Mouse (Mus musculus): Measurements from ENCODE around the gene Inpp5b.
"Not testable (repeated sequence)": the region's sequence is repeated elsewhere in the genome, so short reads cannot be mapped to it uniquely, and the experiment has no call there.

Gene Inpp5b

DNA sequence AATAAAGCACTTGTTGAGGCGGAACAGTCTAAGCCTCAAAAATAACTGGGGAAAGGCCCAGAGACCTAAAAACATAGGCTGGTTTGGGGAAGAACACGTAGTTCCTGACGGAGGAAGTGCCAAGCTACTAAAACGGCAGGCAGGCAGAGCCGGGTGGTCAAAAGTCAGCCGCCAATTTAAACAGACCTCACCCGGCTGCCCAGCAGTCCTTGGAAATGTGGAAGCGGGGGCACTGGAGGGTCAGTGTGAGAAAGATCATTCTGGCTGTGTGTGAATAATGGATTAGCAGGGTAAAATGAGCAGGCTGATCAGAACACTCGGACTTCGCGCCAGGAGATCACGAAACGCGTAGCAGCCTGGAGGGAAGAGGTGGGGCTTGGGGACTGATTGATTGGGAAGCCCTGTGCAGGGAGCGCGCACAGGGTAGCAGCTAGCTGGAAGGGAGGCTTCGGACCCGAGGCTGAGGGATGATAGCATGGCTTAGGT is 31.6 kb upstream of the Inpp5b start:
- DNase-seq (ENCODE audit: low spot score): no peak

DNA sequence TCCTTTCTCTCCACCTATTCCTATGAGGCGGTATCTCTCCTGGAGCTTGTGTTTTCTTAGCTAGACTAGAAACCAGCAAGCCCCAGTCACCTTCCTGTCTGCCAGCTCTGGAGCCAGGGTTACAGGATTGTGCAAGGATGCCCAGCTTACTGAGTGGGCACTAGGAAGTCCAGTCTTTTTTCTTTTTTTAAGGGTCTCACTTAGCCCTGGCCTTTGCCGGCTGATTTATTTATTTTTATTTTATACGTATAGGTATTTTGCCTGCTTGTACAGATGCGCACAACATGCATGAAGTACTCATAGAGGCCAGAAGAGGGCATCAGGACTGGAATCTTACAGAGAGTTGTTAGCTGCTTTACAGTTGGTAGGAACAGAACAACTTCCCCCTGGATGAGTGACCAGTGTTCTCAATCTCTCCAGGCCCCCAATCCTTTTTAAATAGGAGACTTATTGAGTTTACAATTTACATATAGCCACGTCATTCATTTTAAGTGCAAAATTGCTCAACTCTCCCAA is 30.8 kb upstream of the Inpp5b start:
- DNase-seq (ENCODE audit: low spot score): peak; percentile 43

- DNase-seq (ENCODE audit: low spot score): no peak
Measured at GRCm38 (mm10) chr4:124712618-124713017, 29.0 kb upstream of the Inpp5b start.

DNA sequence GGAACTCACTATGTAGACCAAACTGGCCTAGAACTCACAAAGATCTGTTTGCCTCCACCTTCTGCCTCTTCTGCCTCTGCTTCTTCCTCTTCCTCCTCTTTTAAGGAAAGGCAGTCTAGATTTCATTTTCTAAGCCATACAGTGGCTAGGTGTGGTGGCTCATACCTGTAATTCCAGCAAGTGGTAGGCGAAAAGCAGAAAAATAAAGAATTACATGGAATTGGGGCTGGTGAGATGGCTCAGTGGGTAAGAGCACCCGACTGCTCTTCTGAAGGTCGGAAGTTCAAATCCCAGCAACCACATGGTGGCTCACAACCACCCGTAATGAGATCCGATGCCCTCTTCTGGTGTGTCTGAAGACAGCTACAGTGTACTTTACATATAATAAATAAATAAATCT is 27.8 kb upstream of the Inpp5b start:
- not testable (repeated sequence) for DNase-seq (ENCODE audit: low spot score)

DNA sequence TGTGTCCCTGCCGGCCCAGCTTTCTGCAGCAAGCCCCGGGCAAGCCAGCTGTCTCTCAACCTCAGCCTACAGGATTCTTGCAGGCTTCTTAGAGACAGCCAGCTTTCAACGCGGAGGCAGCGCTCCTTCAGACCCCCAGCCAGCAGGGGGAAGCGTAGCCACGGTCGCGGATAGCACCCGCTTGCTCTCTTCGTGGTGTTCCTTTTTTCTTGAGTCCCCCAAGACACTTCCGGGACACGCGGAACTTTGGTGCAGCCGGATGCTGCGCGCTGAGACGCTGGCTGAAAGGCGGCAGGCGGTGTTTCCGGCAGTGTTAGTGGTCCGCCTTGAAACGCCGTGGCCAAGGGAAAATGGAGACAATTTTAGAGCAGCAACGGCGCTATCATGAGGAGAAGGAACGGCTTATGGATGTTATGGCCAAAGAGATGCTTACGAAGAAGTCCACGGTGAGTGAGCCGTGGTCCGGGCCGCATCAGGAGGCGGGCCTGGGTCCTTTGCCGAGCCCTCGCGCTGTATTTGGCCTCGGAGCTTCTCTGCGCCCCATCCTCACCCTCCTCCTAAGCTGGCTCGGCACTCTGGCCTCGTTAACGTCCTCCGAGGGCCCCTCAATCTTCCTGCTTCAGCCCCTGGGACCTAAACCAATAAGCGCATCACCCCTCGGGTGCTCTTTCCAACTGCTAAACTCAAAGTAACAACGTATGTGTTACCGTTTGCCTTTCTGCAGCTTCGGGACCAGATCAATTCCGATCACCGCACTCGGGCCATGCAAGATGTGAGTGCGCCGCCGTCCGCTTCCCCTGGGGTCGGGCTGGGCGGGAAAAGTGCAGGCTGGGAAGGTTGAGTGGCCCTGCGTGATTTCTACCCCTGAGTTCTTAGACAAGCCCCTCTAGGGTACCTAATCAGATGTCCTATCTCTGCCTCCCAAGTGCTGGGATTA is 26.8 kb upstream of the Inpp5b start, which contains the start of gene Sf3a3:
Gene Sf3a3 (plus strand): TSS at position 232 of the 937 bp plus-strand sequence.
- DNase-seq (ENCODE audit: low spot score): peak; percentile 97

- no peak for DNase-seq (ENCODE audit: low spot score)
Measured at GRCm38 (mm10) chr4:124719101-124719500, 22.5 kb upstream of the Inpp5b start.

DNA sequence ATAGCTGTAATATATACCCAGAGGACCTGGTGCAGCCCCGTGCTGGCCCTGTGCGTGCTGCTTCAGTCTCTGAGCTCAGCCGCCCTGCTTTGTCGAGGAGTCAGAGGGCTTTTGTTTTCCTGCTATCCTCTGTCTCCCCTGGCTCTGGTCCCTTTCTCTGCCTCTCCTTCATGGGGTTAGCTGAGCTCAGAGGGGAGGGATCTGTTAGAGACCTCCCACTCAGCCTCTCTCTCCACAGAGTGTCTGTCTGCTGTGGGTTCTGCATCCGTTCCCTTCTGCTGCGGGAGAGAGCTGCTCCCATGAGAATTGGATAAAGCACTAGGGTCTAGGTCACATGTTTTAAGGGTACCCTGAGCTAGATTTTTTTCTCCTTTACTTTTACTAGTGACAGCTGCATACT is 15.5 kb upstream of the Inpp5b start:
- no peak for DNase-seq (ENCODE audit: low spot score)

DNA sequence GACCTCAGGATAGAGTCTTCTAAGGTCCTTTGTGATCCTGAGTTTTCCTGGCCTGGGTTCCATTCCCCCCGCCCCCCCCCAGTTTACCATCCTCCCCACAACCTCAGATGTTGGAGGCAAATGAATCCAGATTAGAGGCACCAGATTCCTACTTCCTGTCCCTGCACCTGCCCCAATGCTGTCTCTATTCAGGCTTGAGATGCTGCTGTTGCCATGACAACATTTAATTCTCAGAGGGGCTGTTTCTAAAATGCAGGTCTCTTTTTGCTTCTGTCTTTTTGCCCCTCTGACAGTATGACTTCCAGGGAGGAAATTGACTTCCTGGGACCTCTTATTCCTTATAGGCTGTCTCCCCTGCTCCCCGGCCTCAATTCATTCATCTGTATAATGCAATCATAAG is 4.7 kb upstream of the Inpp5b start:
- DNase-seq (ENCODE audit: low spot score): no peak

- no peak for DNase-seq (ENCODE audit: low spot score)
Measured at GRCm38 (mm10) chr4:124737486-124737885, 4.2 kb upstream of the Inpp5b start.

- DNase-seq (ENCODE audit: low spot score): no peak
Measured at GRCm38 (mm10) chr4:124738013-124738412, 3.6 kb upstream of the Inpp5b start.

- DNase-seq (ENCODE audit: low spot score): no peak
Measured at GRCm38 (mm10) chr4:124738783-124739182, 2.9 kb upstream of the Inpp5b start.

DNA sequence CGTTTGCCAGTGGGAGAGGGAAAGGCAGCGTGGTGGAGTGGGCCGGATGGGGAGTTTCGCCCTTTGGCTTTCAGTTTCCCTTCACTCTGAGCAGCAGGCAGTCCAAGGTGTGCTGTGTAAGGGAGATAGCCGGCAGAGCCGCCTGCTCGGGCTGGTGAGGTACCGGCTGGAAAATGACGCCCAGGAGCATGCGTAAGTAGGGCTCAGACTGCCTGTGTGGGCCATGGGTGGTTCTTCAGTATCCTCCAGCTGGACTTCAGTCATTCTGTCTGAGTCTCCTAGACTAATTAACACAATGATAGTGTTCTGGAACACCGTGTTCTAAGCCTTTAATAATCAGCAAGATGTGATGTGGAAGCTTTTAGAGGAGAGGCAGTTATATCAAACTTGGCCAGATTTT is 1.2 kb downstream of the Inpp5b start:
- DNase-seq (ENCODE audit: low spot score): no peak

DNA sequence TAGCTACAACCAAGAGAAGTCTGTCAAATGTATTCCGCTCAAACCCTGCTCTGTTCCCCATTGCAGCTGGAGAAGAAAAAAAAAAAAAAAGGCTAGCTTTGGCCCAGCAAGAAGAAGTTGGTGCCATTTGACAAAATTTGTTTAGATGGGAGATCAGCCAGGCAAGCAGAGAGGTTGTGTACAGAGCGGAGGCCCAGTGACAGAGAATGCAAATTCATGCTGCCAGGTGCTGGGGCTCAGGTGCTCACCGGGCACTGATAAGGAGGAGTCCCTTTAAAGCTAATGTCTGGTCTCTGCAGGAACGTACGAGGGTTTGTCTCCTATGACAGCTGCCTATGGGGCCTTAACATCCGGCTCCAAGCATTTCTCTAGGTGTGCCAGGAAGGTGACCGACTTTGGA is 4.9 kb downstream of the Inpp5b start:
- DNase-seq (ENCODE audit: low spot score): no peak

DNA sequence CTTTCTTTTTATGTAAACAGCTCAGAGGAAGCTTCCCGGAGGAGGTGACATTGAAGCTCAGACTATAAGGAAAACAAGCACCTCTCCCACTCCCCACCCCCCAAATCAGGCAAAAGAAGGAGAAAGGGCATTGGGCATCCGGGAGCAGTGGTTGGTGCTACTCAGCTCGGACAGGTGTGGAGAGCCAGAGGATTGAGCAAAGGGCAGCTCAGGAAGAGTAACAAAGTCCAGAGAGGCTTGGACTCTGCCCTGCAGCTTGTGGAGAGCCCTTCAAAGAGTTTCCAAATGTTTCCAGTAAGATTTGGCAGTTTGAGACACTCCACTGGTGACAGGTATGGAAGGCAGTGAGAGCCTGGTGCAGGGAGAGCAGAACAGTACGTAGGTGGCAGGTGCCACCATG is 6.2 kb downstream of the Inpp5b start:
- no peak for DNase-seq (ENCODE audit: low spot score)

DNA sequence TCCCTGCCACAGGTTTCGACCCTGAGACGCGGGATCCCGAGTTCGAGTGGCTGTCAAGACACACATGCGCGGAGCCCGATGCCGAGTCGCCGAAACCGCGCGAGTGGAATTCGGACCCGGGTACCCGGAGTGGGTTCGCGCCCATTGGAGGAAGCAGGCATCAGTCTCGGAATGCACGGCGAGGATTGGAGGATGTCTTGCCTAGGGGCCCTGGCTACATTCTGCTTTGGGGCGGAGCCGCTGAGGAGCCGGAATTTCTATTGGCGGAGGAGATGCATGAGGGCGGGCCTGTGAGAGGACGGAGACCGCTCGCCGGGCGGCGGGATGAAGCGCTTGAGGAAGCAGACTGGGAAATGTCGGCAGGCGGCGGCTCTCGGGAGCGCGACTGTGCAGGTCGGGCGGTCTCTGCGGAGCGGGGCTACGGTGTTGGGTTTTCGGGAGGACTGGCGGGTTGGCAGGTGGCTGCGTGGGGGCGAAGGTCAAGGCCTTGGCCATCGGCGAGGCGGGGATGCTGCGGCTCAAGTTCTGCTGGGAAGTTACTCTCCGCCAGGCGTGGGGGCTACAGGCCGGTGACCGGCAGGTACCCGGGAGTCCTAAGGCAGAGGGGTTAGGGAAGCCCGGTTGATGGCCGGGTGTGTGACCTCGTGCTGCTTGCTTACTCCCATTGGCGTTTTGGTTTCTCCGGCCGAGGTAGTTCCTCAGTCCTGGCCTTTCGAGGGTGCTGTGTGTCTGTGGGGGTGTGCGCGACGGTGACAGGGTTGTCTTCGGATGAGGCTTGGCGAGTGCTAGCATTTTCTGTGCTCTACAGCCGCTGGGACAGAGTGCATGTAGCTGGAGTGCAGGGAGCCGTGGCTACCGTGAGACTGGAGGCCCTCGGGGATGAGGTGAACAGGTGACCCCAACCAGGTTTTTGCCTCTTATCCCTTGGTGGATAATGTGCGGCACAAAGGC is 9.9 kb downstream of the Inpp5b start:
- DNase-seq (ENCODE audit: low spot score): peak; percentile 94

DNA sequence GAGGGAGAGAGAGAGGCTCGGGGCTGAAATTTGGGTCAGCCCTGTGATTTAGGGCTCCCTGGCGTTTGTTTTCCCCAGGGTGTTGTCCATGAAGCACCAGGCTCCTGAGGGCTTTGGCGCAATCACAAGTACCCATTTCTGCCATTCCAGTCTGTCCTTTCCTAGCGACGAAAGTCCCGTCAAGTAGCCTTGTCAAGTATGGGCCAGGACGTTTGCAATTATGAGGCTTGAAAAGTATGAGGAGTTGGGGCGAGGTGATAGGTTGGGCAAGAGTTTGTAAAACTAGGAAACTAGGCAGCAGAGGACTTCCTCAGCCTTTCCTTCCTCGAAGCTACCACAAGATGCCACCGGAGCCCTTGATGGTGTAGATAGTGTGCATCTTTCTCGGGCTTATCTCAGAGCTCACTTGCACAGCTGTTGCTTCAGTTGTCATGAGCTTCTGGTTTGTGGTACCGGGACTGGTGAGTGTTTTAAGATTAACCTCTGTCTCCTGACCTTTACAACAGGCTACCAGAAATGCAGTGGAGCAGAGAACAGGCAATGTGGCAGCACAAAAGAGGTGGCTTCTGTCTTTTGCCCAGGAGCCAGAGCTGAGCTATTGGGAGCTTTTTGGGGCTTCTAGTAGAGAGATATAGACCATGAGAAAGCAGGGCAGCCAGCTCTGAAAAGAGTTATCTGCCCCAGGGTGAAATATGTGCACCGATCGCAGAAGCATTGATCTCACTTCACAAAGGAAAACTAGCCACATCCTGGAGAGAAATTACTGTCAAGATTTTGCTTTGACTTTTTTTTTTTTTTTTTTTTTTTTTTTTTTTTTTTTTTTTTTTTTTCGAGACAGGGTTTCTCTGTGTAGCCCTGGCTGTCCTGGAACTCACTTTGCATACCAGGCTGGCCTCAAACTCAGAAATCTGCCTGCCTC is 10.9 kb downstream of the Inpp5b start:
- DNase-seq (ENCODE audit: low spot score): peak; percentile 63

DNA sequence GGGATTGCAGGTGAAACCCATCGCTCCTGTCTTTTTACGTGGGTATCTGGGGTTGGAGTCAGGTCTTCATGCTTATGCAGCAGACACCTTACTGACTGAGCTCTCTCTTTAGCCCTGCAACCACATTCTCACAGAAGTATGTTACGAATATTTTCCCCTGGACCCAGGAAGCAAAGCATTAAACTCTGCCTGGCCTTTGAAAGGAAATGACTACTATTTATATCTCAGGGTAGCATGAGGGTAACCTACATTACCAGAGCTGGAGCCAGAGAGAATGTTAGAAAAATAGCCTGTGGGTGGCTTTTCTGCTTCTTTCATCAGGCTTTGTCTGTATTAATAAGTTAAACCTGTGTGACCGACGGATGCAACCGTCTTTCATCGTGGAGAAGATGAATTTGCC is 13.9 kb downstream of the Inpp5b start:
- no peak for DNase-seq (ENCODE audit: low spot score)

DNA sequence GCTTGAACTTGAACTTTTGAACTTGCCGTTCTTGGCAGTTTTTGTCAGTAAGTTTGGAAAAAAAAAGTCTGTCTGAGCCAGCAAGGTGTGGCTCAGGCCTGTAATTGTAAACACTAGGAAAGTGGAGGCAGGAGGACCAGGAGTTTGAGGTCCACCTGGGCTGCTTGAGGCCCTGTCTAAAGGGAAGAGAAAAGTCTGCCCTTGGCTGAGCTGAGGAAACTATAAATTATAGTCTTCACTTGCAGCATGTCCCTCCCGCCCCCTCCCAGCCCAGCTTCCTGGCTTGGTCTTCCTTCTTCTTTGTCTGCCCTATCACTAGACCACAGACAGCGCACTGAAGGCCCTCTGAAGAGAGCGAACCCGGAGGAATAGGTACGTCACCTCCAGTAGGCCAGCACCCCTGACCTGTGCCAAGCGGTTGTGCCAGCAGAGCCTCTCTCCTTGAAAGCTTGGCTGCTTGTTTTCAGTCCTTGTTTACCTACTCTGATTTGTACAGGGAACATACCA is 17.7 kb downstream of the Inpp5b start:
- peak; percentile 38 for DNase-seq (ENCODE audit: low spot score)

GRCm38 (mm10) chr4:124761201-124761600 is 19.6 kb downstream of the Inpp5b start:
- no peak for DNase-seq (ENCODE audit: low spot score)

GRCm38 (mm10) chr4:124762858-124763452 is 21.3 kb downstream of the Inpp5b start:
- no peak for DNase-seq (ENCODE audit: low spot score)

Data from T-cell, adult 2 months (primary cell).